Mouse (Mus musculus): Measurements from ENCODE around the gene Tstd1. TPM values are rescaled to one million over a fixed set of nuclear protein-coding genes. Genes with fewer than 3 reads are reported as not detected.

Gene Tstd1
- polyA plus RNA-seq (2016; fragmentation: Nextera tagmentation; extraction: Ambion mirVana) = 3.1 TPM in 2 replicates

GRCm38 (mm10) chr1:171418660-171419059, at the start of gene Tstd1:
Gene Tstd1 (plus strand): TSS chr1:171418872.
- H3K36me3 ChIP-seq = peaks cover 65% of the 10 kb centered on the region
- no peaks in the 10 kb centered on the region for H3K27me3 ChIP-seq (replicated peaks)
- H3K27ac ChIP-seq = no peak within 1 kb of the TSS
- H3K4me1 ChIP-seq = peaks cover 14% of the 10 kb centered on the region
- H3K4me3 ChIP-seq = no peak within 1 kb of the TSS
- H3K9me3 ChIP-seq (replicated peaks) = no peaks in the 10 kb centered on the region
- H3K9ac ChIP-seq = no peak within 1 kb of the TSS
- no peak for ATAC-seq
- no peak within 1 kb of the TSS for H3K4me2 ChIP-seq
- WGBS (ENCODE audit: insufficient replicate concordance) = 90% methylated on average over 5 of the region's 5 CpGs

DNA sequence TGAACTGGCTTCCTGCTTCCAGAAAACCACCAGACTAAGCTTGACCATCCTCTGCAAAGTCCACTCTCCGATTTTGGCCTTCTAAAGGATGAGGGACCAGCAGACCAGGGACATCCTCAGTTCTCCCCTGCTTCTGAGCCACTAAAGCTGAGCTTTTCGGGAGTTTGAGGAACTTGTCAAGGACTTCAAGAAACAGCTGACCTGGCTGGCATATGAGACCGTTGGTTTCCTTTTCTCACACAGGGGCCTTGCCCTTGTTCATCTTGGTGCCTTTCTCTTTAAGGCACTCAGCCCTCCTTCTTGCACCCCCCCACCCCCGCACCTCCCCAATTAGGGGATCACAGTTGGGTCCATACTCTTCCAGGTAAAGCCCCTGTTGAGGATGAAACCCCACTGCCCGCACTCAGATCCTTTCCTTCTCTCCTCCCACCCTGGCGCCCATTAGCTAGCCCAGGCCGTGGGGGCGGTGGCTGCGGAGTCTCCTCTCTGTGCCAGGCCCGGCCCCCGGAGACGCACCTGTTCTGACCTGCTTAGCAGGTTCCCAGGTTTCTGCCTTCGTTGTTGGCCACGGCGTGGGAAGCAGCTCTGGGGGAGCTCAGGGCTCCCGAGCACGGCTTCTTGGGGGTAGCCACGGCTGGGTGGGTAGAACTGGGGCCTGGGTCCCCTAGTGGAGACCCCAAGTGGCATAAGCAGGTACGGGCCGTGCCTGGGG, 48.7 kb upstream of the Tstd1 start, which contains the start of gene Nectin4:
Gene Nectin4, plus strand, starts transcription at position 255 of the 712 bp plus-strand sequence.
- no peak for ATAC-seq
- WGBS (ENCODE audit: insufficient replicate concordance) = 39% methylated on average over 20 of the region's 20 CpGs
- peaks cover 32% of the 10 kb centered on the region for H3K27me3 ChIP-seq (replicated peaks)
- peaks cover 8% of the 10 kb centered on the region for H3K4me1 ChIP-seq
- no peaks in the 10 kb centered on the region for H3K36me3 ChIP-seq
- peak within 1 kb of the TSS; percentile 14; the same call in 1 of the 2 replicates for H3K4me2 ChIP-seq
- H3K27ac ChIP-seq = no peak within 1 kb of the TSS
- no peak within 1 kb of the TSS for H3K9ac ChIP-seq
- no peaks in the 10 kb centered on the region for H3K9me3 ChIP-seq (replicated peaks)
- no peak within 1 kb of the TSS for H3K4me3 ChIP-seq

GRCm38 (mm10) chr1:171372880-171373279, 45.8 kb upstream of the Tstd1 start:
- Histone ChIP-seq H3K4me1 (peaks cover 20% of the 10 kb centered on the region), H3K27me3 (replicated peaks) (peaks cover 32% of the 10 kb centered on the region), H3K4me2 (no peak overlapping the region), H3K9me3 (replicated peaks) (no peaks in the 10 kb centered on the region), H3K9ac (no peak overlapping the region), H3K36me3 (no peaks in the 10 kb centered on the region), H3K27ac (no peak overlapping the region), H3K4me3 (no peak overlapping the region)
- no peak for ATAC-seq
- WGBS (ENCODE audit: insufficient replicate concordance) = 58% methylated on average over 3 of the region's 3 CpGs

- no peak for ATAC-seq
- no peak overlapping the region for H3K27ac ChIP-seq
- H3K9me3 ChIP-seq (replicated peaks) = no peaks in the 10 kb centered on the region
- H3K4me2 ChIP-seq = peak overlapping the region; percentile 20; the same call in 1 of the 2 replicates
- peaks cover 20% of the 10 kb centered on the region for H3K4me1 ChIP-seq
- 2% methylated on average over 4 of the region's 4 CpGs for WGBS (ENCODE audit: insufficient replicate concordance)
- peaks cover 32% of the 10 kb centered on the region for H3K27me3 ChIP-seq (replicated peaks)
- H3K4me3 ChIP-seq = no peak overlapping the region
- H3K9ac ChIP-seq = peak overlapping the region; percentile 39; the same call in 1 of the 2 replicates
- no peaks in the 10 kb centered on the region for H3K36me3 ChIP-seq
These were observed 44.7 kb upstream of the Tstd1 start for GRCm38 (mm10) chr1:171373946-171374345.

DNA sequence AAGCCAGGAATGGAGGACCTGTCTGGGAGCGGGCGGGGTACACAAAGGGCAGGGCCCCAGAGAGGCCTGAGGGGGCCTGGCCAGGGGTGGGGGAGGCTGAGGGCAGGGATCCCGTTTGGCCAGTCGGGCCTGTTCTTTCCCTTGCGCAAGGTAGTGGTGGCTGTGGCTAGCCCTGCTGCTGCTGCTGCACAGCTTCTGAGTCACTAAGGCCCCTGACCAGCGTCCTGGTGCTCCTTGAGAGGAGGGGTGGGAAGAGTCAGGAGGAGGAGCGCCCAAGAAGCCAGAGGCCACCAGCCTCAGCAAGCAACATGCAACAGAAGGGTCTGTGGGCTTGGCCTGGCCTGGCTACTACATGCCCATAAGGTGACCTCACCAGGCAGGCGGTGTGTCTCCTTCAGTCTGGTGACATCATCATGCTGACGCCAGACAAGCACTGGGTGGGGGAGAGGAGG, 43.0 kb upstream of the Tstd1 start:
- whole genome bisulfite sequencing (ENCODE audit: insufficient replicate concordance) = 39% methylated on average over 9 of the region's 9 CpGs
- H3K9me3 ChIP-seq (replicated peaks) = no peaks in the 10 kb centered on the region
- ATAC-seq = peak; percentile 30; the same call in 1 of the 2 replicates
- H3K27ac ChIP-seq = no peak overlapping the region
- no peak overlapping the region for H3K4me3 ChIP-seq
- H3K4me1 ChIP-seq = peaks cover 29% of the 10 kb centered on the region
- no peaks in the 10 kb centered on the region for H3K36me3 ChIP-seq
- H3K9ac ChIP-seq = no peak overlapping the region
- H3K4me2 ChIP-seq = no peak overlapping the region
- peaks cover 36% of the 10 kb centered on the region for H3K27me3 ChIP-seq (replicated peaks)

DNA sequence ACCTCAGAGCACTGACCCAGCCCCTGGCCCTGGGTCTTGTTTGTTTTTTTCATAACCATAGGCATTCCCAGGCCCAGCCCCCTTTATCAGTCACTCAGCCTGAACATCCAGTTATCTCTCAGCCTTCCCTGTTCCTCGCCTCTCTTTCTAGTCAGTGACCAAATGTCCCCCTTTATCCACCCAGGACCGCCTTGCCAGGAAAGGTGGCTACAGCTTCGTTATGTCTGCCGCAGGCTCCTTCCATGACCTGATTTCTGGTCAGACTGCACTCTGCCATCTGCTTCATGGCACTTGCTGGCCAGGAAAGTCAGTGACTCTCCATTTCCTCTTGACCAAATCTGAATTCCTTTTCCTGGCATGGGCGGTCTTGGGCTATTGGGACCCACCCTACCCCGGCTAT, 40.4 kb upstream of the Tstd1 start:
- Histone ChIP-seq H3K27ac (no peak overlapping the region), H3K36me3 (no peaks in the 10 kb centered on the region), H3K9me3 (replicated peaks) (no peaks in the 10 kb centered on the region), H3K4me1 (peaks cover 29% of the 10 kb centered on the region), H3K9ac (no peak overlapping the region), H3K4me2 (no peak overlapping the region), H3K27me3 (replicated peaks) (peaks cover 35% of the 10 kb centered on the region), H3K4me3 (no peak overlapping the region)
- whole genome bisulfite sequencing (ENCODE audit: insufficient replicate concordance) = 50% methylated on average over 6 of the region's 6 CpGs
- no peak for ATAC-seq

- peak overlapping the region; percentile 7; the same call in 1 of the 2 replicates for H3K4me3 ChIP-seq
- H3K27ac ChIP-seq = no peak overlapping the region
- WGBS (ENCODE audit: insufficient replicate concordance) = 5% methylated on average over 31 of the region's 31 CpGs
These were observed 38.6 kb upstream of the Tstd1 start for GRCm38 (mm10) chr1:171379935-171380599.

GRCm38 (mm10) chr1:171382096-171382620, 36.5 kb upstream of the Tstd1 start:
- H3K9ac ChIP-seq = no peak overlapping the region
- H3K4me2 ChIP-seq = no peak overlapping the region
- no peak overlapping the region for H3K27ac ChIP-seq
- H3K36me3 ChIP-seq = no peaks in the 10 kb centered on the region
- no peak for ATAC-seq
- 65% methylated on average over 11 of the region's 11 CpGs for WGBS (ENCODE audit: insufficient replicate concordance)
- H3K9me3 ChIP-seq (replicated peaks) = no peaks in the 10 kb centered on the region
- peaks cover 9% of the 10 kb centered on the region; the same call in 1 of the 2 replicates for H3K4me1 ChIP-seq
- peaks cover 54% of the 10 kb centered on the region for H3K27me3 ChIP-seq (replicated peaks)
- no peak overlapping the region for H3K4me3 ChIP-seq

More at GRCm38 (mm10) chr1:171379935-171380599, 38.6 kb upstream of the Tstd1 start:
- no peaks in the 10 kb centered on the region for H3K9me3 ChIP-seq (replicated peaks)
- peaks cover 20% of the 10 kb centered on the region for H3K4me1 ChIP-seq
- H3K36me3 ChIP-seq = no peaks in the 10 kb centered on the region
- ATAC-seq = no peak; the same call in 1 of the 2 replicates
- H3K4me2 ChIP-seq = peak overlapping the region; percentile 50
- no peak overlapping the region for H3K9ac ChIP-seq
- H3K27me3 ChIP-seq (replicated peaks) = peaks cover 44% of the 10 kb centered on the region

DNA sequence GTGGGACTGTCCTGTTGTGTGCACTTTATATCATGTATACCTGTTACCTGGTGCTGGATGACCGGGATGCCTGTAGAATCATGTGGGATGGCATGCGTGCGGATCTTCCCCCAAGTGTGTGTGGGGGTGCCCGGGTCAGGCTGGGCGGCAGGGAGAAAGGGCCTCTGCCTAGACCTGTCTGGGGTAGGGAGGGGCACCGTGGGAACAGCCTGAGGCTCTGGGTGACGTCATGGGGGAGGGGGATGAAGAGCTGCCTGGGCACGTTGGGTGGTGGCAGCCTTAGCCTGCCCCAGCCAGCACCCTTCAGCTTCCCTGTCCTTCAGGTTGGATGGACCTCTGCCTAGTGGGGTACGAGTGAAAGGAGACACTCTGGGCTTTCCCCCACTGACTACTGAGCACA, 34.3 kb upstream of the Tstd1 start:
- no peaks in the 10 kb centered on the region for H3K36me3 ChIP-seq
- H3K4me2 ChIP-seq = no peak overlapping the region
- H3K27ac ChIP-seq = no peak overlapping the region
- H3K9me3 ChIP-seq (replicated peaks) = no peaks in the 10 kb centered on the region
- peaks cover 52% of the 10 kb centered on the region for H3K27me3 ChIP-seq (replicated peaks)
- no peak for ATAC-seq
- H3K4me3 ChIP-seq = no peak overlapping the region
- 55% methylated on average over 9 of the region's 9 CpGs for WGBS (ENCODE audit: insufficient replicate concordance)
- H3K9ac ChIP-seq = no peak overlapping the region
- peaks cover 21% of the 10 kb centered on the region for H3K4me1 ChIP-seq

DNA sequence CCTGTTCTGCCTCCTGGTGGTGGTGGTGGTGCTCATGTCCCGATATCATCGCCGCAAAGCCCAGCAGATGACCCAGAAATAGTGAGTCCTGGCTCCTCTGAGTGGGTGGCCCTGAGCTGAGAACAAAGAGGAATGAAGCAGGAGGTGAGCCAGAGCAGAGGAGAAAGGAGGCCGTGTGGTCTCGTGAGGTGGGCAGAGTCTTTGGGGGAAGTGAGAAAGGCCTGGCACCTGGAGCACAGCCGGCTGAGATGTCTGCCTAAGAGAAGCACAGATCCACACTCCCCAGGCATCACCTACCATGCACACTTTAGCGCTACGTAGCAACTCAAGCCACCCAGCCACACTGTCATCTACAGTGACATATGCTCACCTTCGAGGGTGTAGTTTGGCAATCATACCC, 33.5 kb upstream of the Tstd1 start:
- no peak for ATAC-seq
- H3K27me3 ChIP-seq (replicated peaks) = peaks cover 44% of the 10 kb centered on the region
- H3K4me1 ChIP-seq = peaks cover 22% of the 10 kb centered on the region
- H3K9ac ChIP-seq = no peak overlapping the region
- no peak overlapping the region for H3K27ac ChIP-seq
- no peaks in the 10 kb centered on the region for H3K36me3 ChIP-seq
- no peaks in the 10 kb centered on the region for H3K9me3 ChIP-seq (replicated peaks)
- 63% methylated on average over 9 of the region's 9 CpGs for WGBS (ENCODE audit: insufficient replicate concordance)
- no peak overlapping the region for H3K4me2 ChIP-seq
- no peak overlapping the region for H3K4me3 ChIP-seq

GRCm38 (mm10) chr1:171387099-171387498, 31.6 kb upstream of the Tstd1 start:
- no peaks in the 10 kb centered on the region for H3K36me3 ChIP-seq
- no peak for ATAC-seq
- H3K9me3 ChIP-seq (replicated peaks) = no peaks in the 10 kb centered on the region
- H3K9ac ChIP-seq = no peak overlapping the region
- H3K27ac ChIP-seq = no peak overlapping the region
- WGBS (ENCODE audit: insufficient replicate concordance) = 42% methylated on average over 6 of the region's 6 CpGs
- peaks cover 28% of the 10 kb centered on the region for H3K27me3 ChIP-seq (replicated peaks)
- H3K4me1 ChIP-seq = peaks cover 24% of the 10 kb centered on the region
- no peak overlapping the region for H3K4me2 ChIP-seq
- no peak overlapping the region for H3K4me3 ChIP-seq

All from liver, embryonic 12.5 days (tissue).